Mouse (Mus musculus): ENCODE data around the gene Slc39a13.

GRCm38 (mm10) chr2:91110429-91110828 lies 40.2 kb upstream of the Slc39a13 start:
- TF ChIP-seq CTCF (IDR thresholded peaks at IDR 0.05; ENCODE audit: control insufficient read depth, insufficient read depth, low read length), result no peak
- TF ChIP-seq POLR2A (IDR thresholded peaks at IDR 0.05; ENCODE audit: borderline replicate concordance, control insufficient read depth, low read depth, low read length), result no peak
